Mouse (Mus musculus) lung, embryonic 15.5 days (tissue): ENCODE measurements around the gene Esd. TPM values are rescaled to one million over a fixed set of nuclear protein-coding genes. Genes with fewer than 3 reads are reported as not detected.

Experiments used
- ATAC-seq: fragments of 200-750 bp; cut with Nextera tagmentation; 2 replicates; pipeline ENCODE4 v1.8.0; 2017; ENCODE audit warnings: moderate number of reproducible peaks, borderline replicate concordance; ENCODE audit not compliant: low FRiP score, low TSS enrichment; ENCODE audit errors: extremely low read depth
- H3K27ac ChIP-seq: fragments of 300-500 bp; sonication (generic); 2 replicates; pipeline ENCODE4 v1.5.1; 2015; ENCODE audit warnings: moderate library complexity, mild to moderate bottlenecking, inconsistent platforms
- H3K27me3 ChIP-seq: fragments of 300-500 bp; sonication (generic); 2 replicates; pipeline ENCODE4 v1.6.1; 2015; ENCODE audit warnings: inconsistent platforms
- H3K36me3 ChIP-seq: fragments of 300-500 bp; sonication (generic); 2 replicates; pipeline ENCODE4 v1.6.1; 2015; ENCODE audit warnings: inconsistent platforms
- H3K4me1 ChIP-seq: fragments of 300-500 bp; sonication (generic); 2 replicates; pipeline ENCODE4 v1.6.1; 2015; ENCODE audit warnings: inconsistent platforms
- H3K4me2 ChIP-seq: fragments of 300-500 bp; sonication (generic); 2 replicates; pipeline ENCODE4 v1.6.1; 2015; ENCODE audit warnings: inconsistent platforms, mild to moderate bottlenecking, moderate library complexity
- H3K4me3 ChIP-seq: fragments of 300-500 bp; sonication (generic); 2 replicates; pipeline ENCODE4 v1.5.1; 2015; ENCODE audit warnings: mild to moderate bottlenecking, inconsistent platforms
- H3K9ac ChIP-seq: fragments of 300-500 bp; sonication (generic); 2 replicates; pipeline ENCODE4 v1.6.1; 2015; ENCODE audit warnings: inconsistent platforms
- H3K9me3 ChIP-seq: fragments of 300-500 bp; sonication (generic); 2 replicates; pipeline ENCODE4 v1.6.1; 2016; ENCODE audit warnings: inconsistent platforms
- WGBS: fragments of 180-500 bp; shearing (Covaris S2); methylation state at CpG from one replicate; pipeline ENCODE4 v1.1.7; 2015; 5-methylcytosine and 5-hydroxymethylcytosine counted together
- polyA plus RNA-seq: library from polyadenylated mRNA; unstranded; fragments of >200 nt; fragmentation: Nextera tagmentation; extraction: Ambion mirVana; gene quantifications from 2 replicates; pipeline ENCODE4 v1.2.1, GENCODE M21; 2015

The Esd gene
- polyA plus RNA-seq, 1 experiment from 2014 or later = 343 TPM

DNA sequence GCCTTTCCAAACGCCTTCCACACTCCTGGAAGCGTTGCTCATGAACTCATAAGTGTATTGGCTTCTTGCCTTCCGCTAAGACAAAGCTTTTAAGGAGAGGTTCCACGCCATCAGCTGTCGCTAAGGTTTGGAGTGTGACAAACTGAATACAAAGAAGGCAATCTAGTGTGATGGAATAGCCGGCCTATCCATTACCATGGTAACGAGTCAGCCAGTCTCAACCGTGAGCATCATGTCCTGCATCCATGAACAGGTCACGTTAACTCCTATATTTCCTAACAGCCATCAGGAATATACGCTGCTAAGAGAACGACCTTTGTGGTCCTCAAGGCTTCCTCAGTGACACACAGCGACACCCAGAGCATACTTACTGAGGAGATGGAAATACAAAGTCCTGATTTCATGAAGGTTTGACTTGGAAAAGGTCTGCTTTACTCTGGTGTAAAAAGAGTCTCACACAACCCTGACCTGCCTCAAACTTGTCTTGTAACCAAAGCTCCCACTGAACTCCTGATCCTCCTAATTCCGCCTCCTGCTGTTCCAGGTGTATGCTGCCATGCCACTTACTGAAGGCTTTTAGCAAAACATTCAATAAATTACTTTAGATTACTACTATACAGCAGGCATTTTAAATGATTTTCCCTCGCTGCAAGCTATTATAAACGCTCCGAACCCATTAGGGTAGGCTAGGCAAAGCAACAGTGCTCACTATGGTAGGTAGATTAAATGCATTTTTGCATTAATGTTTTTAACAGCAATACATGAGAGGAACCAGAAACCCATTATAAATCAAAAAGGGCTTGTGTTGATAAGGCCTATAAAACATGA, 66.2 kb downstream of the Esd start:
- 88% methylated on average over 16 of the region's 16 CpGs for WGBS
- ATAC-seq = no peak
- H3K4me3 ChIP-seq = no peak overlapping the region
- no peaks in the 10 kb centered on the region for H3K9me3 ChIP-seq
- no peaks in the 10 kb centered on the region for H3K4me1 ChIP-seq
- no peak overlapping the region for H3K27ac ChIP-seq
- H3K36me3 ChIP-seq = peaks cover 47% of the 10 kb centered on the region
- H3K9ac ChIP-seq = no peak overlapping the region
- H3K4me2 ChIP-seq = no peak overlapping the region
- H3K27me3 ChIP-seq = no peaks in the 10 kb centered on the region

Other genes with a start within 250 kb of the Esd start
- gene Htr2a, start 91.5 kb upstream of the Esd start, polyA plus RNA-seq = 0.57 and 0.76 TPM in 2 replicates
- 17.5 and 19.9 TPM in 2 replicates for gene Lrch1, start 215.6 kb downstream of the Esd start, polyA plus RNA-seq